14 mouse cellular contexts compared by ENCODE assay signal in the genomic region with DNA sequence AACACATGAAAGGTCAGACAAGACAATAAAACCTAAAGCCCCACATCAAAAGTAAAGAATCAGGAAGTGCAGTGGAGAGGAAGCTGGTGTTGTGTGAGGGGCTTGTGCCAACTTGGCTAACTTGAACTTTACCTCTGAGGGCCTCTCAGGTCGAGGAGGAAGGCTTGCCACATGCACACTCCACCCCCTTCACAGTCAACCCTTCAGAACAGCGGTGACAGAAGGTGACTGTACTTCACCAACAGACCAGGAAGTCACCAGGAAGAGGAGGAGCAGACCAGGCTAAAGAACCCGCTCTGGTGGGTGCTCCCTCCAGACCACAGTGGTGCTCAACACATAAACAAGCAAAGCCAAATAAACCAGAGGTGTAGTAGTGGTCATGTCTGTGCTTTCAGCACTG.
DNase-seq lines count a peak whose midpoint lies in the region; ATAC-seq and TF ChIP-seq lines count a peak whose summit lies in the region.
"Had no signal": no experiment of that assay in that cellular context is flagged by ENCODE, and none has a peak within 500 bp of the region (broad histone marks: within the 10 kb centered on the region; RNA-seq: fewer than 3 reads in every experiment).

No protein-coding gene starts in this region.

- no peaks in the 10 kb centered on the region for H3K36me3 ChIP-seq in liver, postnatal 0 days (replicated peaks; ENCODE audit: insufficient read depth, low read length)
- H3K36me3 ChIP-seq in intestine, embryonic 15.5 days, result no peaks in the 10 kb centered on the region
- H3K36me3 ChIP-seq in megakaryocyte, embryonic 14.5 days (replicated peaks; ENCODE audit: low read length), result no peaks in the 10 kb centered on the region
- H3K36me3 ChIP-seq in forebrain, embryonic 11.5 days (ENCODE audit: control insufficient read depth, insufficient read depth, low read length), result no peaks in the 10 kb centered on the region
- H3K36me3 ChIP-seq: heart, embryonic 13.5 days; hindbrain, embryonic 15.5 days had no signal

- H3K4me3 ChIP-seq in liver, postnatal 0 days (ENCODE audit: low read depth, low read length), result no peak overlapping the region
- no peak overlapping the region for H3K4me3 ChIP-seq in intestine, embryonic 15.5 days (replicated peaks)
- peak overlapping the region; percentile 46 for H3K4me3 ChIP-seq in megakaryocyte, embryonic 14.5 days (replicated peaks)
- H3K4me3 ChIP-seq in forebrain, embryonic 11.5 days (ENCODE audit: low read depth, low read length), result no peak overlapping the region
- H3K4me3 ChIP-seq: heart, embryonic 13.5 days; hindbrain, embryonic 15.5 days; left cerebral cortex, adult 2 months had no signal

- TF ChIP-seq EP300 in liver, postnatal 0 days (IDR thresholded peaks at IDR 0.05; ENCODE audit: low read depth), result no peak

- ATAC-seq in liver, postnatal 0 days, result 0 out of 2 replicates have a peak, but pooled peaks have one; percentile 25
- ATAC-seq in intestine, embryonic 15.5 days, result peak; percentile 60; the same call in 1 of the 2 replicates
- no peak for ATAC-seq in forebrain, embryonic 11.5 days (replicated peaks; ENCODE audit: low FRiP score)
- no peak for ATAC-seq in frontal cortex, adult (ENCODE audit: low TSS enrichment)

- no peak overlapping the region for H3K27ac ChIP-seq in liver, postnatal 0 days (ENCODE audit: low read depth)
- H3K27ac ChIP-seq in intestine, embryonic 15.5 days, result no peak overlapping the region
- no peak overlapping the region for H3K27ac ChIP-seq in forebrain, embryonic 11.5 days (ENCODE audit: low read depth, low read length)
- H3K27ac ChIP-seq: heart, embryonic 13.5 days; hindbrain, embryonic 15.5 days; left cerebral cortex, adult 2 months had no signal

- no peaks in the 10 kb centered on the region for H3K4me1 ChIP-seq in liver, postnatal 0 days (ENCODE audit: insufficient read depth)
- H3K4me1 ChIP-seq in intestine, embryonic 15.5 days (replicated peaks), result peaks cover 6% of the 10 kb centered on the region; the same call in 1 of the 2 replicates
- H3K4me1 ChIP-seq in megakaryocyte, embryonic 14.5 days, result peaks cover 21% of the 10 kb centered on the region
- H3K4me1 ChIP-seq in forebrain, embryonic 11.5 days (replicated peaks; ENCODE audit: control insufficient read depth, insufficient read depth, low read length), result no peaks in the 10 kb centered on the region
- H3K4me1 ChIP-seq: hindbrain, embryonic 15.5 days had no signal

- no peak for TF ChIP-seq CTCF in liver, postnatal 0 days (IDR thresholded peaks at IDR 0.05; ENCODE audit: low read depth)

- no peaks in the 10 kb centered on the region for H3K9me3 ChIP-seq in liver, postnatal 0 days (ENCODE audit: low read length)
- H3K9me3 ChIP-seq in intestine, embryonic 15.5 days, result no peaks in the 10 kb centered on the region
- H3K9me3 ChIP-seq in megakaryocyte, embryonic 14.5 days, result no peaks in the 10 kb centered on the region
- H3K9me3 ChIP-seq in forebrain, embryonic 11.5 days (ENCODE audit: control insufficient read depth, low read length), result no peaks in the 10 kb centered on the region
- H3K9me3 ChIP-seq: heart, embryonic 13.5 days; hindbrain, embryonic 15.5 days had no signal

- WGBS in liver, postnatal 0 days (ENCODE audit: insufficient replicate concordance), result 15% methylated on average over 3 of the region's 3 CpGs
- whole genome bisulfite sequencing in intestine, embryonic 15.5 days, result 50% methylated on average over 3 of the region's 3 CpGs
- 62% methylated on average over 3 of the region's 3 CpGs for WGBS in forebrain, embryonic 11.5 days

- no peaks in the 10 kb centered on the region for H3K27me3 ChIP-seq in liver, postnatal 0 days (ENCODE audit: insufficient read depth, low read length)
- no peaks in the 10 kb centered on the region for H3K27me3 ChIP-seq in intestine, embryonic 15.5 days (replicated peaks)
- H3K27me3 ChIP-seq in megakaryocyte, embryonic 14.5 days (replicated peaks), result no peaks in the 10 kb centered on the region
- no peaks in the 10 kb centered on the region for H3K27me3 ChIP-seq in forebrain, embryonic 11.5 days (ENCODE audit: control insufficient read depth, insufficient read depth, low read length)
- H3K27me3 ChIP-seq: CH12.LX; heart, embryonic 13.5 days; hindbrain, embryonic 15.5 days had no signal

- no peak for DNase-seq in liver, postnatal 0 days
- DNase-seq in liver, result no peak
- DNase-seq in thymus, postnatal 36 days, result peak; percentile 44 to 61
- no peak for DNase-seq in forebrain, embryonic 11.5 days (ENCODE audit: low spot score)
- DNase-seq in cerebellum, postnatal 36 days, result no peak
- DNase-seq: cerebellum, postnatal 14 days; kidney, postnatal 4 days had no signal

- H3K9ac ChIP-seq in liver, postnatal 0 days (replicated peaks), result no peak overlapping the region
- no peak overlapping the region for H3K9ac ChIP-seq in intestine, embryonic 15.5 days
- H3K9ac ChIP-seq in forebrain, embryonic 11.5 days (ENCODE audit: low read length), result no peak overlapping the region
- H3K9ac ChIP-seq: heart, embryonic 13.5 days; hindbrain, embryonic 15.5 days had no signal

- H3K4me2 ChIP-seq in liver, postnatal 0 days (ENCODE audit: low read depth, low read length), result no peak overlapping the region
- H3K4me2 ChIP-seq in intestine, embryonic 15.5 days (replicated peaks), result no peak overlapping the region
- H3K4me2 ChIP-seq in forebrain, embryonic 11.5 days (ENCODE audit: low read depth, low read length, severe bottlenecking), result no peak overlapping the region
- H3K4me2 ChIP-seq: heart, embryonic 13.5 days; hindbrain, embryonic 15.5 days had no signal

Comparison
In these comparisons a context has a peak if more than half of its experiments do, and no peak if none do; other contexts are left out.
1. ATAC-seq: peak in liver, postnatal 0 days (single experiment) and intestine, embryonic 15.5 days (single experiment); none in forebrain, embryonic 11.5 days (single experiment) and frontal cortex, adult (single experiment).
2. DNase-seq: peak in thymus, postnatal 36 days (2 of 2); none in liver, postnatal 0 days (single experiment), liver (single experiment), forebrain, embryonic 11.5 days (single experiment) and cerebellum, postnatal 36 days (0 of 2).